Mouse (Mus musculus) testis, adult 2 months (tissue): ENCODE measurements around the gene Musk.

Source experiments
- CTCF ChIP-seq: fragments of 200-500 bp; IDR thresholded peaks from 2 replicates; pipeline ENCODE4 v1.5.1; 2012; ENCODE audit warnings: low read depth, mild to moderate bottlenecking, inconsistent platforms, low read length, moderate library complexity; ENCODE audit not compliant: control insufficient read depth, insufficient read depth, insufficient replicate concordance
- POLR2A ChIP-seq: fragments of 200-500 bp; IDR thresholded peaks from 2 replicates; pipeline ENCODE4 v1.6.1; 2012; ENCODE audit warnings: low read depth, mild to moderate bottlenecking, inconsistent platforms, low read length, moderate library complexity; ENCODE audit not compliant: control insufficient read depth

GRCm38 (mm10) chr4:58271504-58272162 lies 14.1 kb upstream of the Musk start:
- TF ChIP-seq CTCF (no peak), POLR2A (no peak)
